Mouse (Mus musculus): Measurements from ENCODE around the gene Por. TPM values are rescaled to one million over a fixed set of nuclear protein-coding genes. Genes with fewer than 3 reads are reported as not detected.

Por gene
- polyA plus RNA-seq, 1 experiment, result 140 TPM

- DNase-seq (ENCODE audit: low spot score), result no peak
Observed at GRCm38 (mm10) chr5:135657128-135657527, 12.7 kb upstream of the Por start.

GRCm38 (mm10) chr5:135657703-135658373, 12.0 kb upstream of the Por start:
- no peak for DNase-seq (ENCODE audit: low spot score)

GRCm38 (mm10) chr5:135659956-135660355, 9.9 kb upstream of the Por start:
- no peak for DNase-seq (ENCODE audit: low spot score)

- DNase-seq (ENCODE audit: low spot score), result no peak
Observed at GRCm38 (mm10) chr5:135660535-135660934, 9.3 kb upstream of the Por start.

GRCm38 (mm10) chr5:135666890-135667289, 2.9 kb upstream of the Por start:
- DNase-seq (ENCODE audit: low spot score), result no peak

- no peak for DNase-seq (ENCODE audit: low spot score)
Observed at GRCm38 (mm10) chr5:135668071-135668470, 1.8 kb upstream of the Por start.

GRCm38 (mm10) chr5:135670881-135671280, 1.0 kb downstream of the Por start:
- DNase-seq (ENCODE audit: low spot score), result no peak

- DNase-seq (ENCODE audit: low spot score), result no peak
Observed at GRCm38 (mm10) chr5:135672509-135672908, 2.7 kb downstream of the Por start.

GRCm38 (mm10) chr5:135672980-135673379, 3.1 kb downstream of the Por start:
- DNase-seq (ENCODE audit: low spot score), result no peak

- DNase-seq (ENCODE audit: low spot score), result no peak
Observed at GRCm38 (mm10) chr5:135674349-135674775, 4.5 kb downstream of the Por start.

- no peak for DNase-seq (ENCODE audit: low spot score)
Observed at GRCm38 (mm10) chr5:135674821-135675220, 5.0 kb downstream of the Por start.

- no peak for DNase-seq (ENCODE audit: low spot score)
Observed at GRCm38 (mm10) chr5:135676696-135677095, 6.9 kb downstream of the Por start.

GRCm38 (mm10) chr5:135677251-135677650, 7.4 kb downstream of the Por start:
- DNase-seq (ENCODE audit: low spot score), result no peak

- DNase-seq (ENCODE audit: low spot score), result no peak
Observed at GRCm38 (mm10) chr5:135678481-135678880, 8.6 kb downstream of the Por start.

- no peak for DNase-seq (ENCODE audit: low spot score)
Observed at GRCm38 (mm10) chr5:135680967-135681545, 11.2 kb downstream of the Por start.

GRCm38 (mm10) chr5:135682009-135682408, 12.2 kb downstream of the Por start:
- DNase-seq (ENCODE audit: low spot score), result no peak

GRCm38 (mm10) chr5:135682942-135683570, 13.2 kb downstream of the Por start:
- no peak for DNase-seq (ENCODE audit: low spot score)

GRCm38 (mm10) chr5:135690401-135690800, 20.6 kb downstream of the Por start:
- no peak for DNase-seq (ENCODE audit: low spot score)

- no peak for DNase-seq (ENCODE audit: low spot score)
Observed at GRCm38 (mm10) chr5:135691266-135691665, 21.4 kb downstream of the Por start.

GRCm38 (mm10) chr5:135693281-135693853, 23.5 kb downstream of the Por start:
- no peak for DNase-seq (ENCODE audit: low spot score)

- no peak for DNase-seq (ENCODE audit: low spot score)
Observed at GRCm38 (mm10) chr5:135695277-135695721, 25.5 kb downstream of the Por start.

- DNase-seq (ENCODE audit: low spot score), result no peak
Observed at GRCm38 (mm10) chr5:135697711-135698111, 27.9 kb downstream of the Por start.

GRCm38 (mm10) chr5:135701601-135702000, 31.8 kb downstream of the Por start:
- DNase-seq (ENCODE audit: low spot score), result no peak

Data from urinary bladder, adult 2 months (tissue).